Mouse (Mus musculus) telencephalon, adult 2 months (tissue): ENCODE measurements at regions not wholly inside any gene's neighbourhood (a gene's known extent, or its start where the extent isn't known, plus 50 kb on each side); places are given as distances from the start of the nearest gene placed in this dataset.
A peak's percentile ranks its signal among the peaks of the same experiment; 100 is the strongest.
"Not testable (repeated sequence)": the region's sequence is repeated elsewhere in the genome, so short reads cannot be mapped to it uniquely, and the experiment has no call there.

Experiments used
- DNase-seq: peaks from one replicate; pipeline ENCODE4 v3.0.0-alpha.2; 2011; ENCODE audit warnings: low read depth, low spot score

DNA sequence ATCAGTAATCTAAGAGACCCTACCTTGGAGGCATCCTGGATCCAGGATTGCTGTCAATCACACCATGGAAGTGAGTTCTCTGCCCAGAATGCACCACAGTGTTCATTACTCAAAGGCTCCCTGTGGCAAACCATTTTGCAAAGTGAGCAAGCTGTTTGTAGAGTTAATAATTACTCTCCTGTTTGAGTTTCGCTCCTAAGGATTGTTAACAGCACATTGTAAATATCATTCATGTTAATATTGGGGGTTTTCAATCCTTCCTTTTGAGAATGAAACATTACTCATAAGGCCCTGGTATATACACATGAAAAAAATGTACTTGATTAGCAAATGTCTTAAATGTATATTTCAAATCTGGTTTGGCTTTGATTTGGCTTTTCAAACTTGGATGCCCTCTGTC lies 58.1 kb upstream of the Clstn2 start:
- DNase-seq: no peak

DNA sequence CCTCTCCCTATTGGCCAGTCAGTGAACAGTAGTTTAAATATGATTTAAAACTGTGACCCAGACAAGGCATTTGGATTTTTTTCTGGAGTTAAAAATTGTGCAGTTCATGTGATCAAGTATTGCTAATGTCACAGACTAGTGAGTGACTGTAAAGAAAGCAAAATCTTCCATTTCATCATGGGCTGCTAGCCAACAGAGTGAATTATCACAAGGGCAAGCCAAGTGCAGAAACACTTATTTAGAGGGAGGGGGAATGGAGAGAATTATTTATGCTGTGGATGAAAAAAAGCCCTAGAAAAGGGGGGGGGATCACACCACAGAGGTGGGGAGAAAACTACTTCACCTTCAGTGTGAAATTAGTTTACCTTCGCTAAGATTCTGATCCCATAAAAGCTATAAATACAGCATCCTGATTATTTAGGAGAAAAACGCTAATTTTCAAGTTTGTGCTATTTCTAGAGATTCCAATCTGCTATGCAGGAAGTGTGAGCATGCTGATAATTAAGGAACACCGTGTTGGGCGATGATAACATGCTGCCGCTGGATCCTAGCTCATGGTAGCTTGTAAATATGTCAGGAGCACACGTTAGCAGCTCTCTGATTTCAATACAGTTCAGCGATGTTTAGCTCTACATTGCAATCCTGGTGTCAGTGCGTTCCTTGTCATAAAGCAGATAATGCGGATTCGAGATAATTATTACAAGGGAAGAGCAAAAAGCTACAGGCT lies 62.2 kb upstream of the Clstn2 start:
- DNase-seq: peak; percentile 24

DNA sequence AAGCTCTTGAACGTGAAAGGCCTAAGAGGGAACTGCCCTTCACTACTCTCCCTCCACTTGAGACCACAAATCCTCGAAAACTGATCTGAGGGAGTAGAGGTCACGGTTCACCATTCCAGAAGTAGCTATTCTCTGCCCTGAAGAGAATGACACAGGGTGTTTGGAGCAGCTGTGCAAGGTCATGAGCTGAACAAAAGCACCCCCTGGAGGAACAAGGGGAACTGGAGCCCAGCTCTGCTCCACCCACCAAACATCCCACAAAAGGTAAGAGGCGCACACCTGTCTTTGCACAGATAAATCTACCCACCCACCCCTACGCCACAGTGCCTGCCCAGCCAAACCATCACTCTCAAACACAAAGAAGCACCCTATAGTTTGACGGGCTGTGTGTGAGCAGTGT lies 90.4 kb upstream of the Clstn2 start:
- DNase-seq: no peak

DNA sequence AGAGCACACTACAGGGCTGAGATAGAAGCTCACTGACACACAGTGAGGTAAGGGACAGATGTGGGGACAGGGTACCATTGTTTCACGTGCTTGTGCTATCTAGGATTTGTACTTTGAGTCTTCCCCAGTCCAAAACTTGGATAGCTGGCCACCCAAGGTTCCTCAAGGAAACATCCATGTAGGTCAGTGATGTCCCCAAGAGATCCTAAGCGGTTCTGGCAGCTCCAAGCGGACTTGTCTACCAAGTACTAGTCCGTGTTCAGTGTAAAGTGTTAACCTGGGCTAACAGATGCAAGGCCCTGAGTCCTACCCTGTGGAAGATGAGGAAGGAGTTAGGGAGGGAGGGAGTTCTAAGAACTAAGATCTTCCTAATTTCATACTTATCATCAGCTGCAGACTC lies 96.6 kb upstream of the Clstn2 start:
- no peak for DNase-seq

DNA sequence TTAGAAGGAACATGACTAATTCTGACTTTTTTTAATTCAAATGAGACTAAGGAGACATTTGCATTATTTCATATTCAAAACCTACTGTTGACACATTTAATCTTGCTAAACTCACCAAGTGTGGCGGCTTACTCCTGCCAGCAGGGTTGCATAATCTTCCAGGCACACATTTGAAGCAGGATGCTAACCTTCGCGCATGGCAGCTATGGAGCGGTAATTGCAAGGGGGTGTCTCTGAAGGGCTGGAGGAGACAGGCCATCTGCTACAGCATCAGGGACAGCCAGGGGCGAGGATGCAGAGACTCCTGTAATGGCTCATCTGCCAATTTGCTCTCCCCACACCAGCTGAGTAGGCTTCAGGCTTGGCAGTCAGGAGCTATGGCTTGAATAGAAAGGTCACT lies 97.9 kb upstream of the Clstn2 start:
- DNase-seq: peak; percentile 91

DNA sequence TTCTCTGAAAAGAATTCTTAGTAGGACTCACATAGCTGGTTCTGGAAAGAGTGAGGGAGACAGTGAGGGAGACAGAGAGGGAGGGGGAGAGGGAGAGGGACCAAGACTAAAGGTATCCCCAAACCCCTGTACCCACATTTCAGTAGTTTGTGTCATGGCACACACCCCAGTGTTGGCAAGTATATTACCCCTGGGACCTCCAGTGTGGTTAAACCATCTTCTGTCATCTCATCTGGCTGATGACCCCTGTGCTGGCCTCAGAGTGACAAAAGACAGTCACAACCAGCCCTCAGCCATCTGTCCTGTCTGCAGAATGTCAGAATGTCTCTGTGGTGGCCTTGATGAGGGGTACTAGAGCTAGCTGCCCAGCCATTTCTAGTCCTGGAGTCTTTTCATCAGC lies 107.6 kb upstream of the Clstn2 start:
- no peak for DNase-seq

DNA sequence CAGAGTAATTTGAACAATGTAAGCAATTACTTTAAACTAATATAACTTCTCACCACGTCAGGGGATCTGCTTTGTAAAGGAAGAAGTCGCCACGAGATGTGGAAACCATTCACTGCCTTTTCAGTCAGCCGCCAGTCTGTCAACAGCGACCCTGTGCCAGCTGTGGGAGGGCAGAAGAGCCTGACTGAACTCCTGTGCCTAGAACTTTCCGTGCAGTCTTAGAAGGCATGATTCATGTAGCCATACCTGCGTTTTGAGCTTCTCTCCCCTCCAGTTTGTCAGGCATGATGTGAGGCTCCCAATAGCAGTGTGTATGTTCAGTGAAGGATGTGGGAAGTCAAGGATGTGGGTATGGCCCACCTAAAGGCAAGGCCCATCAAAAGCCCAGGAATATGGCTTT lies 109.1 kb upstream of the Clstn2 start:
- DNase-seq: no peak

DNA sequence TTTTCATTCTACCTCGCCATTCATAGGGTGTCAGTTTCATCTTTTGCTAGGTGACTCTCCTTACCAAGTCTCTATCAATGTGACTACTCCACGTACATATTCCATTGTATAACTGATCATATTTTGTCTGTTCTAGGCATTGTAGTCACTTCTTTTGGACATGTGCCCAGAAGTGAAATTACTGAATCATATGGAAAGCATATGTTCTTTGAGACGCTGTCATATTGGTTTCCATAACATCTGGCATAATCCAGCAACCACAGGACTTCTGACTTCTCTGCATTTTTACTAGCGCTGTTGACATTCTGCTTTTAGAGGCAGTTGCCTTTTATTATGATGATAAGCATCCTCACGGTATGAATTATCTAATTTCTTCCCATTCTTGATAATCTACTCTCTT lies 113.9 kb upstream of the Clstn2 start:
- no peak for DNase-seq

DNA sequence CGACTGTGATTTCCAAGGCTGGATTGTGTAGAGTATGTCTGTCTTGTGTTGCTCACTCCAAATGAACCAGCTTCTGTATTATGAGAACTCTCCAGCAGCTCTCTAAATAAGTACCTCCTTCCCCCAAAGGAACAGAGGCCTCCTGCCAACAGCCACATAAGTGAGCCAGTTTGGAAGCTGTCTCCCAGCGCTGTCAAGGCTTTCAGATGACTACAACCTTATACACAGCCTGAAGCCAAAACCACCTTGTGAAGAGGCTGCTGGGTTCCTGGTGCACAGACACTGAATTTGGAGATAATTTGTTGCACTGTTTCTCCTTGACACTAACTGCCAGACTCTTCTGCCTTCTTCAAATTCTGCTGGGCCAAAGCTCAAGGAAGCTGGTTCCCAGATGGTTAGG lies 125.4 kb upstream of the Clstn2 start:
- peak; percentile 63 for DNase-seq

DNA sequence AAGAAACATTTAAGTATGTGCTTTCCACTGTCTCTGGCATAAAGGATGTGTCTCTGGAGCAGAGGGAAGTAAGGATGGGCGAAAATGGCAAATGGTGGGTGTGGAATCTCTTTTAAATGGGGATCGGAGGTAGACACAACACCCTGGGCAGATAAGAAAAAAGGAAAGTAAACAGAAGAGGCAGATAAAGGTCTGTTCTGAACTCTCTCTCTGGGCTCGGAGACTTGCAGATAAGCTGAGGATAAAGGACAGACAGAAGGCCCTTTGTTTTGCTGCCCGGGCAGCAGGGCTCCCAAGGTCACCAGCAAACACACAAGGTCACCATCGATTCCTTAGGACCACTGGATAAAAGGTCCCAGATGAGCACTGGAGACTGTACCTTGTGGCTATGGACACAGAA lies 122.7 kb upstream of the Nmnat3 start:
- DNase-seq: no peak

DNA sequence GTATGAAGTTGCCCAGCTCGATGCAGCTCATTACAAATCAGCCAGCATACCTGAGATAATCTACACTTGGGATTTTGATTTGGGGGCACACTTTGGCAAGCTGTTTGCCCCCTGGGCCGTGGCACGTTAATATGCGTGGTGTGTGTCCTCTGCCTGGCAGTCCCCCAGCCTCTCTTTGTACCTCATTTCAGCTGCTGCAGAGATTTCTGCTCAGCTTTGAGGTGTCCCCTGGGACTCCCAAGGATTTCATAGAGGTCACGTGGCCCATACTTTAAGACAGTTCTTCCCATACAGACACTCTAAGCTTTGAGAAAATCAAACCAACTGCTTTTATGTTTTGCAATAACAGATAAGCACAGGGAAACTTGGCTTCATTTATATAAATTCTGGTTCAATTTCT lies 113.2 kb upstream of the Nmnat3 start:
- DNase-seq: no peak

DNA sequence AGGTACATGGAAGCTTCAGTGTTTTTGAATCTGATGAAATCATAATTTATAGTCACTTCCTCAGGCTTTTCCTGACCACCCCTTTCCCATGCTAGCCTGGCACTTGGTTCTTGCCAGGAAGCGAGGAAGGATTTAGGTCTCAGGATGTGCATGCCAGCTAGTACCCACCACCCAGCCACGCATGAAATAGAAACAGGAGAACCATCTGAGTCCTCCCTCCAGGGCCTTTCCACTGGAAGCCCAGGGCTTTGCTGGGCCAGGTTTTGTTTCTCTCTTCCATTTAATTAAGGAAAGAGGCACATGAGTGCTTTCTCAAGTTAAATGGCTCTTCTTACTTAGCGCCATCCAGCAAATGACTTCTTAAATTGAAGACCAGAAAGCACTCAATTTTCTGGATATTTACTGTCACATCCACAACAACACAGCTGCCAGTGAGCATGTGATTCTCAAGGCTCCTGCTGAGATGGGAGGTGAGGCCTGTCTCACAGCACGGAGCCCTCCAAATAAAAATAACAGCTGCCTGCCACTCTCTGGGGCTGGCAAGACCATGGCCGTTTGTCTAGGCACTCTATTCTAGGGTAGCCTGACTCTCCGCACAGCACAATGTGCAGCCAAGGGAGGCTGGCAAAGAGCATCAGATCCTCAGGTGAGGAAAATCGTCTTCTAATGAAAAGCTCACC lies 110.4 kb upstream of the Nmnat3 start:
- DNase-seq: peak; percentile 6

DNA sequence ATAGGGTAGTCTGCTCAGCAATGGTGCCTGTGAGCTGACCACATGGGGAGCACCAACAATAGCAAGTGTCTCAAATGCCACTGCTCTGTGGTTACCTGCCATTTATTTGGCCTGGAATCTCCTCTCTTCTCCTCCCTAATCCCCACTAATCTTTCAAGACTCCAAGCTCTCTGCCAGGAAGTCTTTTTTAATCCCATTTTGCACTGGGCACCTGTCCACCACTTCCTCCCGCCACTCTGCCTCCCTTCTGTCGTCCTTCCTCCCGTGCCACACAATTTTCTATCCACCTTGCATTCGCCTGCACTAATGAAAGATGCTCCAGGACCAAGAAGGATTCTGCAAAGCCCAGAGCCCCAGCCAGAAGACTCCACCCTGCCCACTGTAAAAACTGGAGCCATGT lies 106.5 kb upstream of the Nmnat3 start:
- no peak for DNase-seq

DNA sequence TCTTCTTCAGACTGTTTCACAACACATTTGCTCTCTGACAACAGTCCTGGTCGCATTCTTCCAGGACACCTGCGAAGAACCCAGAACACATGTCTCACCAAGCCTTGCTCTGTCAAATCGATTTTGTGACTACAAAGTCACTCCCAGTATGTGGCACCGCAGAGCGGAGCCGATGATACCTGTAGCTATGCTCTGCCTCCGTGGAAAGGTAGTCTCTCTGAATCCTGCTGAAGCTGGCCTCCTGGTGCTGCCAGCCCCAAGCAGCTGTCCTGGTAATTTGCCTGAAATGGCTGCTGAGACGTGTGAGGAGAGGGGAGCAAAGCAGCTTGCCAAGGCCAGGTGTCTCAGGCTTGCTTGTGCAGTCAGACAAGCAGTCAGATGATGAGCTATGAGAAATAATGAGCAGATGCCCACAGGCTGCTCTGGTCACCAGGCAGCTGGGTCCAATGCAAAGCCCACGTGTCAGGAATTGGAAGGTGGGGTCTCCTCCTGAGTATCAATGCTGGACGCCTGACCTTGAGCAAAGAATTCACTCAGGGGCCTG lies 100.4 kb upstream of the Nmnat3 start:
- no peak for DNase-seq

DNA sequence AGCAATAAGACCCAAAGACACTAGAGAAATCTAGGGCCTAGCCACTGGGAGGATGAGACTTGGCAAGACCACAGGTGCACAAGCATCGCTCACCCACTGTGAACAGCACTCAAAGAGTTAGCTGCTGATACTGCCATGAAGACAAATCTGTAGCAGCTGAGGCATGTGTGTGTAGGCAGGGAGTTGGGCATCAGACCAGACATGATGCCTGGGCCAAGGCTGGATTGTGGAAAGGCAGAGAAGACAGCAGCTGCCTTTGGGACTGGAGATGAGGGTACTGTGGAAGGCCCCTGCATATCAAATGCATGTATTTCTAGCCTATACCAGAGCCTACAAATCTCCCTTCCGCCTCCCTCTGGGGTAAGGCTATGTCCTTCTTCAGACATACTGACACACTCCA lies 92.9 kb upstream of the Nmnat3 start:
- DNase-seq: peak; percentile 76

DNA sequence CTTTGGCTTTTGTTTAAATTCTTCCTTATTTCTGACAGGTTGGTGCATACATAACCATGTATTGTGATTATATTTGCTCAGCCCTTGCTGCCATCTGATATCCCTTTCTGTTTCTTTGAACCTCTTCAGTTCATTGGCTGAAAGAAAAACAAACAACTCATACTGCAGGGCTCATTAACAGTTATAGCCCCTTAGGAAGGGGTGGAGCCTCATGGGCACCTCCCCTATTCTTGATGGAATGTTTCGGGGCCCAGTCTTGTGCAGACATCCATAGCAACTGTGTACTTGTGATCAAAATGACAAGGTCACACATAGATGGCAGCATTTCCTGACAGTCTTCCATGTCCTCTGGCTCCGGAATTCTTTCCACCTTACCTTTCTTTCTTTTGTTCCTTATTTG lies 68.4 kb upstream of the Nmnat3 start:
- no peak for DNase-seq

DNA sequence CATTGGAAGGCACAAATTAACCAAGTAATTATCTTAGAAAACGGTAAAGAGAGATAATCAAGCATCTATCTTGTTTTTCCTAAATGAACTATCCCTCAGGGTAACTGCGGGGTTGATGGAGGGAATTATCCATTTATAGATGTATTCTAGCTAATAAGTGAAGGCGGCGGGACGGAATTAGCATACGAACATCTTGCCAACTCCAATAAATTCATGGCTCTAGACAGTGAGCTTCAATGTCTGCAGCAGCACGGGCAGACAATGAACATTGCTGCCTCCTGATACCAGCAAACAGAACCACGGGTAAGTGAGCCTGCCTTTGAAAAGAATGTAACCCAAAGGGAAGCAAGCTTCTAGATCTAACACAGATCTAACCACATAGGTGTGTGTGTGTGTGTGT lies 66.9 kb upstream of the Nmnat3 start:
- DNase-seq: no peak

DNA sequence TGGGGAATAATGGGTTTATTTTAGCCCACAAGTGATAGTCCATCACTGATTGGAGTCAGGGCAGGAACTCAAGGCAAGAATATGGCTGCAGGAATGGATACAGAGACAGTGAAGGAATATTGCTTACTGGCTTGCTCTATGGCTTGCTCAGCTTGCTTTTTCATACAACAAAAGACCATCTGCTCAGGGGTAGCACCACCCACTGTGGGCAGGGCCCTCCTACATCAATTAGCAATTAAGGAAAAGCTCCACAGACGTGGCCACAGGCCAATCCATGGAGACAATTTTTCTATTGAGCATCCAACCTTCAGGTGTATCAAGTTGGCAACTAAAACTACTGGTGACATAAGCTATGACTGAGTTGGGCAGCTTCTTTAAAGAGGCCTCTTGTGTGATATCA lies 65.5 kb upstream of the Nmnat3 start:
- no peak for DNase-seq

DNA sequence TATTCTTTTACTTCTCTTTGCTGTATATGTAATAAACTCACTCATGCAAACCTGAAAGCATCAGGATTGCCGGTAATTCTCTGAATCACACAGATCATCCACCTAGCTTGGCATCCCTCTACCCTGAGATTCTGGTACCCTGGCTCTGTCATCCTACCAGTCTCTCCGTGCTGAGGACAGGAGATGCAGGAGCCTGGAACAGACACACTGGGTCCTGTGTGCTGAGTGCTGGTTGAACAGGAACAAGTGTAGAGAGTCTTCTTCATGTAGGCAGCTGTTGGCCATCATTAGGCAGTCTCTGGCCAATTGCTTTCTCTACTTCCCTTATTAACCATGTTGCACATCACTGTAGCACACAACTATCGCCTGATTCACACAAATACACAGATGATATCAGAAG lies 59.0 kb upstream of the Nmnat3 start:
- no peak for DNase-seq

DNA sequence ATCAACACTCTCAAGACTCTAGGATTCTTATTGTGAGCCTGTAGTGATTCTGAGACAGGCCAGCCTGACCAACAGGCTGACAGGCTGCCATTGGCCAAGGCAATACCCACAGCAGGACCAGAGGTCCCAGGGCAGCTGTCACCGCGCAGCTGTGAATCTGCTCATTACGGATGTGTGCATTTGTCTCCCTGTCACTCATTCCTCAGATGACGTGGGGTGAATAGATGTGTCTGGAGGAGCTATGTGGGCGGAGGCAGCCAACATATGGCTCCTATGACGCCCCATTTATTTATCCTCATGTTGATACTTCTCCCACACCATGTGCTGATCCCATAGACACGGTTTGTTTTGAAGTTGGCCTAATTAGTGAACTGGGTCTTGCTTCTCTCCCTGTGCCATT lies 58.3 kb upstream of the Nmnat3 start:
- DNase-seq: no peak

DNA sequence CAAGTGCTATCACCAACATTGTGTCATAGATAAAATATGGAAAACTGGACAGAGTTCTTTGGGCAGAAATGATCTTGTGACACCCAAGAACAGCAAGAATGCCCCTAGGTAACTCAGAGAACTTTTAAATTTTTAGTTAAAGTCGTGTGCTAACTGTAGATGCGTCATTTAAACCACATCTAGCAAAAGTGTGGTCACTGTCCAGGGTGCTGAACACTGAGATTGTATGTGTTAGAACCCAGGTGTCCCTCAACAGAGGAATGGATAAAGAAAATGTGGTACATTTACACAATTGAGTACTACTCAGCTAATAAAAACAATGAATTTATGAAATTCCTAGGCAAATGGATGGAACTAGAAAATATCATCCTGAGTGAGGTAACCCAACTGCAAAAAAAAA lies 52.5 kb upstream of the Nmnat3 start:
- not testable (repeated sequence) for DNase-seq
